Mouse (Mus musculus) lung, embryonic 16.5 days (tissue): ENCODE data around the gene Mapk8ip1. TPM values are rescaled to one million over a fixed set of nuclear protein-coding genes. Genes with fewer than 3 reads are reported as not detected.

Experiments
- ATAC-seq: fragments of 200-750 bp; cut with Nextera tagmentation; 2 replicates; pipeline ENCODE4 v1.8.0; 2017; ENCODE audit warnings: low read depth, mild to moderate bottlenecking, moderate library complexity
- H3K27ac ChIP-seq: fragments of 300-500 bp; sonication (generic); 2 replicates; pipeline ENCODE4 v1.5.1; 2014; ENCODE audit warnings: mild to moderate bottlenecking, control low read depth, low read length
- H3K27me3 ChIP-seq: fragments of 300-500 bp; sonication (generic); 2 replicates; pipeline ENCODE4 v1.6.1; 2014; ENCODE audit warnings: low read depth, low read length, mixed read lengths; ENCODE audit not compliant: control insufficient read depth, insufficient read depth
- H3K36me3 ChIP-seq: fragments of 300-500 bp; sonication (generic); 2 replicates; pipeline ENCODE4 v1.6.1; 2014; ENCODE audit warnings: low read length; ENCODE audit not compliant: control insufficient read depth, insufficient read depth
- H3K4me1 ChIP-seq: fragments of 300-500 bp; sonication (generic); replicated peaks from 2 replicates; pipeline ENCODE4 v1.6.1; 2014; ENCODE audit warnings: low read length, mixed read lengths; ENCODE audit not compliant: control insufficient read depth, insufficient read depth
- H3K4me2 ChIP-seq: fragments of 300-500 bp; sonication (generic); 2 replicates; pipeline ENCODE4 v1.6.1; 2014; ENCODE audit warnings: low read depth, low read length, control low read depth
- H3K4me3 ChIP-seq: fragments of 300-500 bp; sonication (generic); 2 replicates; pipeline ENCODE4 v1.5.1; 2014; ENCODE audit warnings: mild to moderate bottlenecking, low read length, control low read depth
- H3K9ac ChIP-seq: fragments of 300-500 bp; sonication (generic); 2 replicates; pipeline ENCODE4 v1.6.1; 2014; ENCODE audit warnings: low read length, control low read depth
- H3K9me3 ChIP-seq: fragments of 300-500 bp; sonication (generic); 2 replicates; pipeline ENCODE4 v1.6.1; 2016; ENCODE audit warnings: low read length; ENCODE audit not compliant: control insufficient read depth
- whole genome bisulfite sequencing: fragments of 180-500 bp; shearing (Covaris S2); extraction: QIAGEN DNeasy Blood & Tissue Kit; methylation state at CpG from one replicate; pipeline ENCODE4 v1.1.7; 2014; 5-methylcytosine and 5-hydroxymethylcytosine counted together
- polyA plus RNA-seq: library from polyadenylated mRNA; unstranded; fragments of >200 nt; fragmentation: Nextera tagmentation; extraction: Ambion mirVana; gene quantifications from 2 replicates; pipeline ENCODE4 v1.2.1, GENCODE M21; 2015

Gene Mapk8ip1
- polyA plus RNA-seq, 1 experiment from 2014 or later: 11.0 TPM

- Histone ChIP-seq H3K27me3 (peaks cover 2% of the 10 kb centered on the region; the same call in 1 of the 2 replicates), H3K9me3 (no peaks in the 10 kb centered on the region), H3K4me3 (peak overlapping the region; percentile 69), H3K9ac (no peak overlapping the region; the same call in 1 of the 2 replicates), H3K4me1 (peaks cover 26% of the 10 kb centered on the region), H3K36me3 (peaks cover 5% of the 10 kb centered on the region), H3K27ac (no peak overlapping the region), H3K4me2 (peak overlapping the region; percentile 83)
- WGBS: 45% methylated on average over 3 of the region's 3 CpGs
- ATAC-seq: no peak
Measured at GRCm38 (mm10) chr2:92388081-92388517, 13.0 kb downstream of the Mapk8ip1 start.

GRCm38 (mm10) chr2:92387646-92388045 lies 13.4 kb downstream of the Mapk8ip1 start:
- H3K36me3 ChIP-seq: peaks cover 7% of the 10 kb centered on the region
- H3K4me3 ChIP-seq: no peak overlapping the region
- ATAC-seq: no peak
- 65% methylated on average over 4 of the region's 4 CpGs for WGBS
- H3K27ac ChIP-seq: no peak overlapping the region
- peaks cover 2% of the 10 kb centered on the region; the same call in 1 of the 2 replicates for H3K27me3 ChIP-seq
- H3K4me1 ChIP-seq: peaks cover 26% of the 10 kb centered on the region
- no peak overlapping the region for H3K9ac ChIP-seq
- H3K9me3 ChIP-seq: no peaks in the 10 kb centered on the region
- no peak overlapping the region for H3K4me2 ChIP-seq

- Histone ChIP-seq H3K9ac (no peak overlapping the region), H3K9me3 (no peaks in the 10 kb centered on the region), H3K4me3 (no peak overlapping the region), H3K36me3 (peaks cover 7% of the 10 kb centered on the region), H3K4me2 (no peak overlapping the region), H3K27me3 (no peaks in the 10 kb centered on the region), H3K27ac (no peak overlapping the region), H3K4me1 (peaks cover 20% of the 10 kb centered on the region)
- no peak for ATAC-seq
- whole genome bisulfite sequencing: 90% methylated on average over 30 of the region's 30 CpGs
Measured at GRCm38 (mm10) chr2:92386821-92387570, 14.1 kb downstream of the Mapk8ip1 start.

- Histone ChIP-seq H3K36me3 (peaks cover 13% of the 10 kb centered on the region), H3K4me1 (peaks cover 15% of the 10 kb centered on the region), H3K27me3 (no peaks in the 10 kb centered on the region), H3K27ac (no peak overlapping the region), H3K4me3 (no peak overlapping the region), H3K9me3 (no peaks in the 10 kb centered on the region), H3K4me2 (no peak overlapping the region), H3K9ac (no peak overlapping the region)
- ATAC-seq: no peak
- 77% methylated on average over 22 of the region's 22 CpGs for WGBS
Measured at GRCm38 (mm10) chr2:92385113-92386051, 15.7 kb downstream of the Mapk8ip1 start.

- Histone ChIP-seq H3K9me3 (no peaks in the 10 kb centered on the region), H3K4me3 (no peak overlapping the region), H3K9ac (no peak overlapping the region), H3K4me1 (peaks cover 9% of the 10 kb centered on the region), H3K4me2 (no peak overlapping the region), H3K27ac (no peak overlapping the region), H3K27me3 (no peaks in the 10 kb centered on the region), H3K36me3 (peaks cover 15% of the 10 kb centered on the region)
- 72% methylated on average over 4 of the region's 4 CpGs for WGBS
- no peak for ATAC-seq
Measured at GRCm38 (mm10) chr2:92384101-92384500, 17.0 kb downstream of the Mapk8ip1 start.

GRCm38 (mm10) chr2:92382759-92383158 lies 18.3 kb downstream of the Mapk8ip1 start:
- no peaks in the 10 kb centered on the region for H3K27me3 ChIP-seq
- H3K4me3 ChIP-seq: no peak overlapping the region
- WGBS: 81% methylated on average over 4 of the region's 4 CpGs
- H3K4me1 ChIP-seq: no peaks in the 10 kb centered on the region
- no peak overlapping the region for H3K4me2 ChIP-seq
- H3K9ac ChIP-seq: no peak overlapping the region
- ATAC-seq: no peak
- peaks cover 26% of the 10 kb centered on the region for H3K36me3 ChIP-seq
- no peaks in the 10 kb centered on the region for H3K9me3 ChIP-seq
- H3K27ac ChIP-seq: no peak overlapping the region

GRCm38 (mm10) chr2:92381901-92382588 lies 19.0 kb downstream of the Mapk8ip1 start, which contains the start of gene 1700029I15Rik:
TSS of gene 1700029I15Rik (plus strand) at chr2:92382538.
- no peaks in the 10 kb centered on the region for H3K4me1 ChIP-seq
- no peak within 1 kb of the TSS for H3K4me2 ChIP-seq
- H3K27me3 ChIP-seq: no peaks in the 10 kb centered on the region
- H3K36me3 ChIP-seq: peaks cover 27% of the 10 kb centered on the region
- 87% methylated on average over 5 of the region's 5 CpGs for WGBS
- no peak for ATAC-seq
- H3K9ac ChIP-seq: no peak within 1 kb of the TSS
- H3K4me3 ChIP-seq: no peak within 1 kb of the TSS
- no peaks in the 10 kb centered on the region for H3K9me3 ChIP-seq
- H3K27ac ChIP-seq: no peak within 1 kb of the TSS

GRCm38 (mm10) chr2:92381161-92381560 lies 19.9 kb downstream of the Mapk8ip1 start:
- Histone ChIP-seq H3K27me3 (no peaks in the 10 kb centered on the region), H3K36me3 (peaks cover 25% of the 10 kb centered on the region), H3K4me3 (no peak overlapping the region), H3K9ac (no peak overlapping the region), H3K9me3 (no peaks in the 10 kb centered on the region), H3K4me1 (peaks cover under 1% of the 10 kb centered on the region), H3K27ac (no peak overlapping the region), H3K4me2 (no peak overlapping the region)
- no peak; the same call in 1 of the 2 replicates for ATAC-seq
- 73% methylated on average over 5 of the region's 5 CpGs for WGBS
